Mouse (Mus musculus): ENCODE results near the gene Vmn2r8. TPM values are rescaled to one million over a fixed set of nuclear protein-coding genes. Genes with fewer than 3 reads are reported as not detected.
"Not testable (repeated sequence)": the region's sequence is repeated elsewhere in the genome, so short reads cannot be mapped to it uniquely, and the experiment has no call there.

Gene Vmn2r8
- polyA plus RNA-seq, 1 experiment = not detected

DNA sequence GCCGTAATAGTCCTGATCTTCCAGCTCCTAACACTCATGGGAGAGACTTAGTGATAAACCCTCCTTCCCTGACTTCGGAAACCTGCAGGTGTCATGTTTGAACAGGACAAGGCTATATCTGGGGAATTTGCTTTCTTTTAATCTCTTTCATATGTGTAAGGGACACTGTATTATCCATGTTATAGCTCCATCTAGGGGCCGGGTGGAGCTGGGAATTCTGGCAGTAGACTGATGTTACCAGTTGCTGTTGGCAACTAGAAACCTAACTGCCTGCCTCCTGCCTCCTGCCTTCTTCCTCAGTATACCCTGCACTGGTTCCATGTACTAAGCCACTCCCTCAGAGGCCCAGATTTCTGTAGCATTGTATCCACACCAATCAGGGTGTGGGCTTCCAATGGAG is 50.3 kb downstream of the Vmn2r8 start:
- H3K27ac ChIP-seq (ENCODE audit: insufficient read depth, low read depth, low read length) = no peak overlapping the region
- no peaks in the 10 kb centered on the region for H3K4me1 ChIP-seq (ENCODE audit: control insufficient read depth, insufficient read depth, low read length)
- TF ChIP-seq CTCF (IDR thresholded peaks at IDR 0.05; ENCODE audit: insufficient read depth, low read depth, low read length) (no peak), POLR2A (IDR thresholded peaks at IDR 0.05; ENCODE audit: insufficient read depth, low read depth, low read length) (no peak)
- 57% methylated on average over 3 of the region's 3 CpGs for WGBS
- H3K4me3 ChIP-seq (ENCODE audit: insufficient read depth, low read depth, low read length) = no peak overlapping the region

DNA sequence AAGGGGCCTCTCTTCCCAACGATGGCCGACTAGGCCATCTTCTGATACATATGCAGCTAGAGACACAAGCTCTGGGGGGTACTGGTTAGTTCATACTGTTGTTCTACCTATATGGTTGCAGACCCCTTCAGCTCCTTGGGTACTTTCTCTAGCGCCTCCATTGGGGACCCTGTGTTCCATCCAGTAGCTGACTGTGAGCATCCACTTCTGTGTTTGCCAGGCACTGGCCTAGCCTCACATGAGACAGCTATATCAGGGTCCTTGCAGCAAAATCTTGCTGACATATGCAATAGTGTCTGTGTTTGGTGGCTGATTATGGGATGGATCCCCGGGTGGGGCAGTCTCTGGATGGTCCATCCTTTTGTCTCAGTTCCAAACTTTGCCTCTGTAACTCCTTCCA is 57.4 kb downstream of the Vmn2r8 start:
- not testable (repeated sequence) for H3K4me3 ChIP-seq (ENCODE audit: insufficient read depth, low read depth, low read length); H3K4me1 ChIP-seq (ENCODE audit: control insufficient read depth, insufficient read depth, low read length); H3K27ac ChIP-seq (ENCODE audit: insufficient read depth, low read depth, low read length)
- 85% methylated on average over 4 of the region's 4 CpGs for WGBS

DNA sequence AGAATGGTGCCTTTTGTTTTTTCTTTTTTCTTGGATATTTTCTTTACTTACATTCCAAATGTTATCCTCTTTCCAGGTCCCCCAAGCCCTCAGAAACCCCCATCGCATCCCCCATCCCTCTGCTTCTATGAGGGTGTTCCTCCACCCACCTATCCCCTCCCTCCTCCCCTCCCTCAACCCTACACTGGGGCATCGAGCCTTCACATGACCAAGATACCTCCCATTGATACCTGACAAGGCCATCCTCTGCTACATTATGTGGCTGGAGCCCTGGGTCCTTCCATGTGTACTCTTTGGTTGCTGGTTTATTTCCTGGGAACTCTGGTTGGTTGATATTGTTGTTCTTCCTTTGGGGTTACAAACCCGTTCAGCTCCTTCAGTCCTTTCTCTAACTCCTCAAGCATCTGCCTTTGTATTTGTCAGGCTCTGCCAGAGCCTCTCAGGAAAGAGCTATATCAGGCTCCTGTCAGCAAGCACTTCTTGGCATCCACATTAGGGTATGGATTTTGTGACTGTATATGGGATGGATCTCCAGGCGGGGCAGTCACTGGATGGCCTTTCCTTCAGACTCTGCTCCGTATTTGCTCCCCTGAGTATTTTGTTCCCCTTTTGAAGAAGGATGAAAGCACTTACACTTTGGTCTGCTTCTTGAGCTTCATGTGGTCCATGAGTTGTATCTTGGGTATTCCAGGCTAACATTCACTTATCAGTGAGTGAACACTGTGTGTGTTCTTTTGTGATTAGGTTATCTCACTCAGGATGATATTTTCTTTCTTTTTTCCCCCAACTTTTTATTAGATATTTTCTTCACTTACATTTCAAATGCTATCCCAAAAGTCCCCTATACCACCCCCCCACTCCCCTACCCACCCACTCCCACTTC is 58.1 kb downstream of the Vmn2r8 start:
- Histone ChIP-seq H3K27ac (ENCODE audit: insufficient read depth, low read depth, low read length) (no peak overlapping the region), H3K4me3 (ENCODE audit: insufficient read depth, low read depth, low read length) (no peak overlapping the region), H3K4me1 (ENCODE audit: control insufficient read depth, insufficient read depth, low read length) (no peaks in the 10 kb centered on the region)
- 76% methylated on average over 5 of the region's 5 CpGs for WGBS
- TF ChIP-seq CTCF (IDR thresholded peaks at IDR 0.05; ENCODE audit: insufficient read depth, low read depth, low read length) = no peak
- TF ChIP-seq POLR2A (IDR thresholded peaks at IDR 0.05; ENCODE audit: insufficient read depth, low read depth, low read length) = no peak

DNA sequence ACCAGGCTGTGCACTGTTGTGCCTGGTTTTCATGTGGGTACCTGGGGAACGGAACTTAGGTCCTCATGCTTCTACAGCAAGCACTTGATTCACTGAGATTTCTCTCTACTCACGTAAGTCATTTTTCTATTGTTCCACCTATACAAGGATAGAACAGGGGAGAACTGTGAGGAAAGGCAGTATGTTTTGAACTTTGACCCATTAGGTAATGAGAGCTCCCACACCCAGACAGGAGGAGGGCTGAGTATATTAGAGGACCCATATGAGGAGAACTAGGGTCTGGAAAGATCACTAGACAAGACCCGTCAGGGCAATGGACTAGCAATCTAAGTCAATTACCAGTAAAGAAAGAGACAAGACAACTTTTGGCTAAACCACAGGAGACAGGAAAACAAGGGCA is 64.0 kb downstream of the Vmn2r8 start:
- no peak overlapping the region for H3K4me3 ChIP-seq (ENCODE audit: insufficient read depth, low read depth, low read length)
- H3K27ac ChIP-seq (ENCODE audit: insufficient read depth, low read depth, low read length) = no peak overlapping the region
- no peak for TF ChIP-seq CTCF (IDR thresholded peaks at IDR 0.05; ENCODE audit: insufficient read depth, low read depth, low read length)
- no peak for TF ChIP-seq POLR2A (IDR thresholded peaks at IDR 0.05; ENCODE audit: insufficient read depth, low read depth, low read length)
- 83% methylated on average over 3 of the region's 3 CpGs for WGBS
- no peaks in the 10 kb centered on the region for H3K4me1 ChIP-seq (ENCODE audit: control insufficient read depth, insufficient read depth, low read length)

DNA sequence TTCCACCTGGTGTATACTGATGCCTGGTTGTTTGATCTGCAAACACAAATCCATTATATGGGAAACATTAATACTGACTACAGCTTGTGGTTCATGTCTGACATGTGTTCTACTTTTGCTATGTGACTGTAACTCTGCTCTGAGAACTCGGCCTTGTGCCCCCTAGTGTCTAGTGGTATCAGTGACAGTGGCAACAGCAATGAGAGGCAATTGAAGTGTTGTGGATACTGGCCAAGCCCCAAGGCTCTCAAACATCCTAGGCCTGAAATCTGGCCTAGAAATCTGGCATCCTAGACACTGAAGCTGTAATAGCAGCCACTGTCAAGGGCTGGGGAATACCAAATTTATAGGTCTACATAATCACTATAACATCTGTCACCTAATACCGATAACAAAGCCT is 64.8 kb downstream of the Vmn2r8 start:
- no peak for TF ChIP-seq POLR2A (IDR thresholded peaks at IDR 0.05; ENCODE audit: insufficient read depth, low read depth, low read length)
- no peak for TF ChIP-seq CTCF (IDR thresholded peaks at IDR 0.05; ENCODE audit: insufficient read depth, low read depth, low read length)
- no peak overlapping the region for H3K27ac ChIP-seq (ENCODE audit: insufficient read depth, low read depth, low read length)
- H3K4me3 ChIP-seq (ENCODE audit: insufficient read depth, low read depth, low read length) = no peak overlapping the region
- 67% methylated on average over 2 of the region's 2 CpGs for WGBS
- no peaks in the 10 kb centered on the region for H3K4me1 ChIP-seq (ENCODE audit: control insufficient read depth, insufficient read depth, low read length)

DNA sequence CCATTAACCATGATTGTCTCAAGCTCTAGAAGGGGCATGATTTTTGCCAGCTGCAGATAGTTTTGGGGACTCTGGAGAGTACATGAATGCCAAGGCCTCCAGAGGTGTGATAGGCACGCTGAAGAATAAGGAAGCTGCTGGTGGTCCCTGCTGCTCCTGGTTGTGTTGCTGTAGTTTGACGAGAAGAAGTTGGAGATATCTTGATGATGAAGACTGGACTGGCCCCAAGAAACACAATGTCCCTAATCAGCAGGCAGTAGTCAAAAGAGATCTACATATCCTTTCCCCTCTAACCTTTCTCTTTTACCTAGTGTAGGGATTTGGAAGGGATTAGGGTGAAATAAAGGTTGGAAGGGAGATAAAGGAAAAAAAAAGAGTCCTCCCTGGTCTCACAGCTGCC is 66.1 kb downstream of the Vmn2r8 start:
- no peak for TF ChIP-seq POLR2A (IDR thresholded peaks at IDR 0.05; ENCODE audit: insufficient read depth, low read depth, low read length)
- no peak for TF ChIP-seq CTCF (IDR thresholded peaks at IDR 0.05; ENCODE audit: insufficient read depth, low read depth, low read length)
- WGBS = 67% methylated on average over 2 of the region's 2 CpGs
- Histone ChIP-seq H3K4me1 (ENCODE audit: control insufficient read depth, insufficient read depth, low read length) (no peaks in the 10 kb centered on the region), H3K4me3 (ENCODE audit: insufficient read depth, low read depth, low read length) (no peak overlapping the region), H3K27ac (ENCODE audit: insufficient read depth, low read depth, low read length) (no peak overlapping the region)

DNA sequence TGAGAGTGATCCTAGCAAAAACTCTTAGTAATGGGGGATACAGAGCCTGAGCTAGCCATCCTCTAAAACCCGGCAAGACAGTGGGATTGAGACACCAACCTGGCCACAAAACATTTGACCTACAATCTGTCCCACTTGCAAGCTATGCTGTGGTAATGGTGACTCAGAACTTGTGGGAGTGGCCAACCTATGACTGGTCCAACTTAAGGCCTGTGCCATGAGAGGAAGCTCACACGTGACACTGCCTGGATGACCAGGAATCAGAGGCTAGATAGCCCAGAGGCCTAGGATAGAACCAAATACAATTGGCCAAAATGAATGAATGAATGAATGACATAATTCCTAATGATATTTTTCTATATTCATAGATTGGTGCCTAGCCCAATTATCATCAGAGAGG is 66.8 kb downstream of the Vmn2r8 start:
- Histone ChIP-seq H3K4me3 (ENCODE audit: insufficient read depth, low read depth, low read length) (no peak overlapping the region), H3K4me1 (ENCODE audit: control insufficient read depth, insufficient read depth, low read length) (no peaks in the 10 kb centered on the region), H3K27ac (ENCODE audit: insufficient read depth, low read depth, low read length) (no peak overlapping the region)
- 94% methylated on average over 2 of the region's 2 CpGs for WGBS
- TF ChIP-seq CTCF (IDR thresholded peaks at IDR 0.05; ENCODE audit: insufficient read depth, low read depth, low read length) (no peak), POLR2A (IDR thresholded peaks at IDR 0.05; ENCODE audit: insufficient read depth, low read depth, low read length) (no peak)

Other genes with a start within 250 kb of the Vmn2r8 start
- 581 TPM in 1 of 2 replicates, not detected in the other for gene Gak, start 179.1 kb downstream of the Vmn2r8 start, polyA plus RNA-seq (2012; ENCODE audit: insufficient read depth, insufficient read length, low replicate concordance, missing spikeins)
- gene Tmem175, start 179.1 kb downstream of the Vmn2r8 start, polyA plus RNA-seq (2012; ENCODE audit: insufficient read depth, insufficient read length, low replicate concordance, missing spikeins) = not detected in 2 replicates
- not detected in 2 replicates for gene Idua, start 148.5 kb downstream of the Vmn2r8 start, polyA plus RNA-seq (2012; ENCODE audit: insufficient read depth, insufficient read length, low replicate concordance, missing spikeins)
- not detected in 2 replicates for gene Dgkq, start 139.2 kb downstream of the Vmn2r8 start, polyA plus RNA-seq (2012; ENCODE audit: insufficient read depth, insufficient read length, low replicate concordance, missing spikeins)
- gene Slc26a1, start 133.3 kb downstream of the Vmn2r8 start, polyA plus RNA-seq (2012; ENCODE audit: insufficient read depth, insufficient read length, low replicate concordance, missing spikeins) = not detected in 2 replicates
- gene Fgfrl1, start 116.5 kb downstream of the Vmn2r8 start, polyA plus RNA-seq (2012; ENCODE audit: insufficient read depth, insufficient read length, low replicate concordance, missing spikeins) = not detected in 2 replicates
- not detected in 2 replicates for gene Rnf212, start 33.9 kb downstream of the Vmn2r8 start, polyA plus RNA-seq (2012; ENCODE audit: insufficient read depth, insufficient read length, low replicate concordance, missing spikeins)
- not detected in 2 replicates for gene Tmed11, start 13.5 kb downstream of the Vmn2r8 start, polyA plus RNA-seq (2012; ENCODE audit: insufficient read depth, insufficient read length, low replicate concordance, missing spikeins)
- not detected in 2 replicates for gene Vmn2r9, start 43.8 kb upstream of the Vmn2r8 start, polyA plus RNA-seq (2012; ENCODE audit: insufficient read depth, insufficient read length, low replicate concordance, missing spikeins)
- gene Vmn2r10, start 197.7 kb upstream of the Vmn2r8 start, polyA plus RNA-seq (2012; ENCODE audit: insufficient read depth, insufficient read length, low replicate concordance, missing spikeins) = not detected in 2 replicates